Mouse (Mus musculus) heart, postnatal 0 days (tissue): ENCODE results near the gene Oat. TPM values are rescaled to one million over a fixed set of nuclear protein-coding genes. Genes with fewer than 3 reads are reported as not detected.
A peak's percentile ranks its signal among the peaks of the same experiment; 100 is the strongest.

Experiments
- ATAC-seq: fragments of 200-750 bp; cut with Nextera tagmentation; 2 replicates; pipeline ENCODE4 v1.8.0; 2017; ENCODE audit warnings: low read depth, moderate number of reproducible peaks, moderate library complexity; ENCODE audit not compliant: insufficient read depth
- DNase-seq: peaks from one replicate; pipeline ENCODE4 v3.0.0-alpha.2; 2016; ENCODE audit warnings: low spot score
- H3K27ac ChIP-seq: fragments of 300-500 bp; sonication (generic); 2 replicates; pipeline ENCODE4 v1.5.1; 2014; ENCODE audit warnings: low read depth, mild to moderate bottlenecking
- H3K27me3 ChIP-seq: fragments of 300-500 bp; sonication (generic); 2 replicates; pipeline ENCODE4 v1.6.1; 2014; ENCODE audit warnings: low read length, mixed read lengths; ENCODE audit not compliant: control insufficient read depth, insufficient read depth
- H3K36me3 ChIP-seq: fragments of 300-500 bp; sonication (generic); replicated peaks from 2 replicates; pipeline ENCODE4 v1.6.1; 2014; ENCODE audit warnings: low read length, mixed read lengths; ENCODE audit not compliant: control insufficient read depth, insufficient read depth
- H3K4me1 ChIP-seq: fragments of 300-500 bp; sonication (generic); 2 replicates; pipeline ENCODE4 v1.6.1; 2014; ENCODE audit warnings: antibody characterized with exemption; ENCODE audit not compliant: control insufficient read depth, insufficient read depth
- H3K4me2 ChIP-seq: fragments of 300-500 bp; sonication (generic); 2 replicates; pipeline ENCODE4 v1.6.1; 2014; ENCODE audit warnings: low read depth, mild to moderate bottlenecking, low read length, moderate library complexity
- H3K4me3 ChIP-seq: fragments of 300-500 bp; sonication (generic); 2 replicates; pipeline ENCODE4 v1.5.1; 2014; ENCODE audit warnings: low read depth, low read length
- H3K9ac ChIP-seq: fragments of 300-500 bp; sonication (generic); replicated peaks from 2 replicates; pipeline ENCODE4 v1.6.1; 2014; ENCODE audit warnings: low read depth, low read length, mixed read lengths
- H3K9me3 ChIP-seq: fragments of 300-500 bp; sonication (generic); replicated peaks from 2 replicates; pipeline ENCODE4 v1.6.1; 2016; ENCODE audit warnings: low read length; ENCODE audit not compliant: control insufficient read depth
- CTCF ChIP-seq: IDR thresholded peaks from 2 replicates; pipeline ENCODE4 v1.5.1; 2016; ENCODE audit warnings: antibody characterized with exemption, control low read depth, low read depth
- EP300 ChIP-seq: IDR thresholded peaks from 2 replicates; pipeline ENCODE4 v1.6.1; 2016; ENCODE audit warnings: antibody characterized with exemption, low read depth
- WGBS: fragments of 180-500 bp; shearing (Covaris S2); extraction: QIAGEN DNeasy Blood & Tissue Kit; methylation state at CpG from one replicate; pipeline ENCODE4 v1.1.7; 2014; 5-methylcytosine and 5-hydroxymethylcytosine counted together
- polyA plus RNA-seq: library from polyadenylated mRNA; unstranded; fragments of >200 nt; fragmentation: Nextera tagmentation; extraction: Ambion mirVana; gene quantifications from 2 replicates; pipeline ENCODE4 v1.2.1, GENCODE M21; 2015
- total RNA-seq: library from RNA; depleted of rRNA; stranded (reverse); fragments of >200 nt; gene quantifications from 2 replicates; pipeline ENCODE4 v1.2.3, GENCODE M21; 2014; ENCODE audit warnings: low replicate concordance

Gene Oat
- total and polyA plus RNA-seq, 2 experiments from 2014 or later = 157 to 208 TPM

DNA sequence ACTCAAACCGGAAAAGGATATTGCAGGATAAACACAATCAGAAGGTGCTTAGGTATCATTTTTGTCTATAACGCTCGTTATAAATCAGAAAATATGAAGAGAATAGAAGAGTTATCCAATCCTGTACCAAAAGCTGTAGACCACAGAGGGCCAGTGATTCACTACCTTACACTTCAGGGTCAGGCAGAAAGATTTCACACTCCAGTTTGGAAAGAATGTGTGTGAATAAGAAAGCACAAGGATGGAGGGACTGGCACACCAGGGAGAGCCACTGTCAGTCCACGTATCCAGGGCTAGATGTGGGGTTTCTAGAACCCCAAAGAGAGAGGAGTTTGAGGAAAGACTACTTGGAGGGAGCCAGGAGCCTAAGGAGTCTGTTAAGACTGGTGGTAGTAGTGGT is 693 bp upstream of the Oat start:
- ATAC-seq (no peak), DNase-seq (no peak)
- H3K9me3 ChIP-seq = no peaks in the 10 kb centered on the region
- peaks cover 22% of the 10 kb centered on the region for H3K4me1 ChIP-seq
- H3K27ac ChIP-seq = peak overlapping the region; percentile 96
- peak overlapping the region; percentile 22; the same call in 1 of the 2 replicates for H3K9ac ChIP-seq
- 43% methylated on average over 4 of the region's 4 CpGs for WGBS
- H3K4me3 ChIP-seq = peak overlapping the region; percentile 61; the same call in 1 of the 2 replicates
- peak overlapping the region; percentile 72; the same call in 1 of the 2 replicates for H3K4me2 ChIP-seq
- H3K36me3 ChIP-seq = no peaks in the 10 kb centered on the region
- no peaks in the 10 kb centered on the region for H3K27me3 ChIP-seq
- TF ChIP-seq EP300 (no peak), CTCF (no peak)

DNA sequence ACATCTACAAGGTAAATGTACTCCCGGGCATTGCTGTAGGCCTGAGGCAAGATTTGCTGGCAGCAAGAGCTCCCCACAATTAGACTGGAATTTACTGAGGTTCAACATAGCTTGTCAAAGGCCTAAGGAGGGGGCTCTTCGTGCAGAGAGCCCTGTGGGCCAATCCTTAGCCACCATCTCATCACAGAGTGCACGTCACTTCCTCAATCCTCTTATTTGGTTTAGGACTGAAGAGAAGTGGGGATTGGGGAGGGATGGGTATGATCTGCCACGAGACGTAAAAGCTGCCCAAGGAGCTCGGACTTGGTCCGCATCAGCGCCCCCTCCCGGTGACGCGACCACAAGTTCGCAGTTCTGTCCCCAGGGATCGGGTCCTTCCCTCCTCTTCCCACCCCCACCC is 575 bp downstream of the Oat start:
- peak; percentile 57 for TF ChIP-seq CTCF
- TF ChIP-seq EP300 = no peak
- peak overlapping the region; percentile 72 for H3K4me2 ChIP-seq
- H3K9me3 ChIP-seq = no peaks in the 10 kb centered on the region
- DNase-seq (peak; percentile 96), ATAC-seq (peak; percentile 87)
- H3K4me3 ChIP-seq = peak overlapping the region; percentile 61
- H3K4me1 ChIP-seq = peaks cover 33% of the 10 kb centered on the region
- under 1% methylated on average over 13 of the region's 13 CpGs for WGBS
- peak overlapping the region; percentile 69 for H3K9ac ChIP-seq
- no peaks in the 10 kb centered on the region for H3K27me3 ChIP-seq
- H3K36me3 ChIP-seq = no peaks in the 10 kb centered on the region
- H3K27ac ChIP-seq = peak overlapping the region; percentile 96

DNA sequence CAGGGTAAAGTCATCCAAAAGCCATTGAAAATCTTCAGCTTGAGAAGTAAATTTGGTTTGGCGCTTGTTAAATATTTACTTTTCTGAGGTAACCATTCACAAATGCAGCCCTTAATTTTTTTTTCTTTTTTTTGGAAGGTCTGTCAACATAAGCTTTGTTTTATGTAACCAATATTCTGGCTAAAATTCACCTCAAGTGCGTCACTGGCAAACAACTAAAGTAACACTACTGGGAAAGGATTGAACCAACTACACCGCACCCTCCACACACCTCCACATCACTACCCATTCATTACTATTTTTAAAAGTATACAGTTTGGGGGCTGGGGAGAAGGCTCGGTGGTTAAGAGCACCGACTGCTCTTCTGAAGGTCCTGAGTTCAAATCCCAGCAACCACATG is 1.6 kb downstream of the Oat start:
- H3K36me3 ChIP-seq = peaks cover 6% of the 10 kb centered on the region
- no peak overlapping the region for H3K27ac ChIP-seq
- ATAC-seq (no peak), DNase-seq (no peak)
- no peaks in the 10 kb centered on the region for H3K27me3 ChIP-seq
- no peak overlapping the region for H3K4me2 ChIP-seq
- H3K4me3 ChIP-seq = no peak overlapping the region
- H3K9me3 ChIP-seq = no peaks in the 10 kb centered on the region
- WGBS = 80% methylated on average over 5 of the region's 5 CpGs
- no peak for TF ChIP-seq CTCF
- TF ChIP-seq EP300 = no peak
- peaks cover 40% of the 10 kb centered on the region for H3K4me1 ChIP-seq
- H3K9ac ChIP-seq = no peak overlapping the region

DNA sequence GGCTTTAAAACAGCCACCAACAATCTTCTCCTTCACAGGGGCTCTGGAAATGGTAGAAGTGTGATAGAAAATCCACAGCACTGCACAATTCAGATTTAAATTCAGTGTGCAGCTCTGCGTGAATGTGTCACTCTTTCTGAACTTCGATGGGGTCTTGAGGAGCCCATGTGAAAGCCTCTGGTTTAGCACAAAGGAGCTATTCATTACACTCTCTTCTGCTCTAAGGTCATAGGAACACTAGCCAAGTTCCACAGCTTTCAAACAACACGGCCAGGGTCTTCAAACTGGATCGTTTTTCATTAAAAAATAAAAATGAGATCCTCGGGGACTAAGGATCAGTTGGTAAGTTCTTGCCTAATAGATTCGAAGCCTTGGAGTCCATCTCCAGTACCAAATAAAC is 3.0 kb downstream of the Oat start:
- Histone ChIP-seq H3K9ac (no peak overlapping the region), H3K27me3 (no peaks in the 10 kb centered on the region), H3K4me2 (no peak overlapping the region), H3K4me1 (peaks cover 41% of the 10 kb centered on the region), H3K9me3 (no peaks in the 10 kb centered on the region), H3K4me3 (no peak overlapping the region), H3K27ac (peak overlapping the region; percentile 21; the same call in 1 of the 2 replicates), H3K36me3 (peaks cover 20% of the 10 kb centered on the region)
- TF ChIP-seq EP300 (no peak), CTCF (no peak)
- DNase-seq = no peak
- ATAC-seq = no peak
- WGBS = 70% methylated on average over 6 of the region's 6 CpGs

DNA sequence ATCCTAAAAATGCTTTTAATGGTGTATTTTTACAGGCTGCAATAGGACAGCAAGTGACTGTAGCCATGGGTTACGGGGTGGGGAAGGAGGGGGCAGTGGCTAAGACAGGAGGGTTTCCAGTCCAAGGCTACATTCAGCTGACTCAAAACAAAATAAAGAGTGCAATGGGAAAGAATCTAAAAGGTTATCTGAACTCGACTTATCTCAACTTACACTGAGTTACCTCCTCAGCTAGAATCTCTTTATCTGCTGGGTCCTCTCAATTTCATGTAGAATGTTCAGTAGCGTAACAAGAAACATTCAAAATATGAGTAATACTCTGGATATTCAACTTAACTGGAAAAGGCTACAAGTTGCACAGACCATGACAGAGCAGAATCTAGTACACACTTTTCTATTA is 3.5 kb downstream of the Oat start:
- ATAC-seq (no peak), DNase-seq (no peak)
- no peak for TF ChIP-seq CTCF
- TF ChIP-seq EP300 = no peak
- H3K9ac ChIP-seq = no peak overlapping the region
- H3K27me3 ChIP-seq = no peaks in the 10 kb centered on the region
- peaks cover 25% of the 10 kb centered on the region for H3K36me3 ChIP-seq
- 55% methylated on average over 3 of the region's 3 CpGs for WGBS
- H3K9me3 ChIP-seq = no peaks in the 10 kb centered on the region
- peaks cover 41% of the 10 kb centered on the region for H3K4me1 ChIP-seq
- H3K4me2 ChIP-seq = no peak overlapping the region
- H3K27ac ChIP-seq = peak overlapping the region; percentile 21; the same call in 1 of the 2 replicates
- no peak overlapping the region for H3K4me3 ChIP-seq

DNA sequence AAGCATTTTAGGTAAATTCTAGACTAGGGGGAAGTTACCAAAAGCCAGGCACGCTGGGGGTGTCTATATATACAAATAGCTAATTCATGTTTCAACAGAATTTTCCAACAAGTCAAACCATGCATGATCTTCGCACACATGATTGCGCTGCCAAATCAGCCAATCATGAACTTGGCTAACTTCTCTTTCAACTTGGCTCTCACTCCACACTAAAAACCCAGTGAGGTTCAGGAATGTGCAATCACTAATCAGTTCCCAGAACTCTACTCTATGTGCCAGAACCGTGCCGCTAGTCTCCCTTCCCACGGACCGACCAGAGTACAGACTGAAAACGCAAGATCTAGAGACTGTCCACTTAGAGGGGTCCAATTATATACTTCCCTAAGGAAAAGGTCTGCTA is 4.7 kb downstream of the Oat start:
- no peak for TF ChIP-seq EP300
- no peak for TF ChIP-seq CTCF
- Histone ChIP-seq H3K4me1 (peaks cover 37% of the 10 kb centered on the region), H3K36me3 (peaks cover 37% of the 10 kb centered on the region), H3K4me2 (peak overlapping the region; percentile 44), H3K27me3 (no peaks in the 10 kb centered on the region), H3K9ac (peak overlapping the region; percentile 8; the same call in 1 of the 2 replicates), H3K4me3 (peak overlapping the region; percentile 14; the same call in 1 of the 2 replicates), H3K27ac (peak overlapping the region; percentile 78), H3K9me3 (no peaks in the 10 kb centered on the region)
- ATAC-seq (no peak), DNase-seq (peak; percentile 45)
- 38% methylated on average over 8 of the region's 8 CpGs for WGBS
